Mouse (Mus musculus) heart, embryonic 12.5 days (tissue): ENCODE results near the gene Gm9887. TPM values are rescaled to one million over a fixed set of nuclear protein-coding genes. Genes with fewer than 3 reads are reported as not detected.
"Not testable (repeated sequence)": the region's sequence is repeated elsewhere in the genome, so short reads cannot be mapped to it uniquely, and the experiment has no call there.

Source experiments
- ATAC-seq: fragments of 200-750 bp; cut with Nextera tagmentation; 2 replicates; pipeline ENCODE4 v1.8.0; 2017; ENCODE audit warnings: moderate TSS enrichment, moderate library complexity; ENCODE audit not compliant: insufficient number of reproducible peaks, low FRiP score
- H3K27ac ChIP-seq: fragments of 300-500 bp; sonication (generic); 2 replicates; pipeline ENCODE4 v1.5.1; 2016; ENCODE audit warnings: mild to moderate bottlenecking, moderate library complexity; ENCODE audit not compliant: poor library complexity, severe bottlenecking
- H3K27me3 ChIP-seq: fragments of 300-500 bp; sonication (generic); replicated peaks from 2 replicates; pipeline ENCODE4 v1.6.1; 2016; ENCODE audit warnings: mild to moderate bottlenecking, moderate library complexity
- H3K36me3 ChIP-seq: fragments of 300-500 bp; sonication (generic); 2 replicates; pipeline ENCODE4 v1.6.1; 2016; ENCODE audit warnings: mild to moderate bottlenecking, moderate library complexity
- H3K4me1 ChIP-seq: fragments of 300-500 bp; sonication (generic); replicated peaks from 2 replicates; pipeline ENCODE4 v1.6.1; 2016; ENCODE audit warnings: mild to moderate bottlenecking
- H3K4me2 ChIP-seq: fragments of 300-500 bp; sonication (generic); 2 replicates; pipeline ENCODE4 v1.6.1; 2016; ENCODE audit warnings: mild to moderate bottlenecking, moderate library complexity
- H3K4me3 ChIP-seq: fragments of 300-500 bp; sonication (generic); 2 replicates; pipeline ENCODE4 v1.5.1; 2016; ENCODE audit warnings: mild to moderate bottlenecking
- H3K9ac ChIP-seq: fragments of 300-500 bp; sonication (generic); 2 replicates; pipeline ENCODE4 v1.6.1; 2016; ENCODE audit warnings: mild to moderate bottlenecking, moderate library complexity
- H3K9me3 ChIP-seq: fragments of 300-500 bp; sonication (generic); replicated peaks from 2 replicates; pipeline ENCODE4 v1.6.1; 2016; ENCODE audit warnings: mild to moderate bottlenecking, moderate library complexity
- WGBS: fragments of 180-500 bp; shearing (Covaris S2); methylation state at CpG from one replicate; pipeline ENCODE4 v1.1.7; 2016; 5-methylcytosine and 5-hydroxymethylcytosine counted together
- polyA plus RNA-seq: library from polyadenylated mRNA; unstranded; fragments of >200 nt; fragmentation: Nextera tagmentation; extraction: Ambion mirVana; gene quantifications from 2 replicates; pipeline ENCODE4 v1.2.1, GENCODE M21; 2016

The Gm9887 gene
- polyA plus RNA-seq, 1 experiment from 2014 or later, result 2.4 TPM

GRCm38 (mm10) chr12:69370936-69371335, 1.3 kb downstream of the Gm9887 start:
- H3K36me3 ChIP-seq, result peaks cover 11% of the 10 kb centered on the region; the same call in 1 of the 2 replicates
- peak overlapping the region; percentile 89 for H3K4me3 ChIP-seq
- no peaks in the 10 kb centered on the region for H3K27me3 ChIP-seq
- no peak for ATAC-seq
- H3K4me1 ChIP-seq, result peaks cover 13% of the 10 kb centered on the region
- H3K9ac ChIP-seq, result peak overlapping the region; percentile 100
- 11% methylated on average over 7 of the region's 7 CpGs for WGBS
- no peaks in the 10 kb centered on the region for H3K9me3 ChIP-seq
- peak overlapping the region; percentile 94 for H3K4me2 ChIP-seq
- peak overlapping the region; percentile 96 for H3K27ac ChIP-seq

DNA sequence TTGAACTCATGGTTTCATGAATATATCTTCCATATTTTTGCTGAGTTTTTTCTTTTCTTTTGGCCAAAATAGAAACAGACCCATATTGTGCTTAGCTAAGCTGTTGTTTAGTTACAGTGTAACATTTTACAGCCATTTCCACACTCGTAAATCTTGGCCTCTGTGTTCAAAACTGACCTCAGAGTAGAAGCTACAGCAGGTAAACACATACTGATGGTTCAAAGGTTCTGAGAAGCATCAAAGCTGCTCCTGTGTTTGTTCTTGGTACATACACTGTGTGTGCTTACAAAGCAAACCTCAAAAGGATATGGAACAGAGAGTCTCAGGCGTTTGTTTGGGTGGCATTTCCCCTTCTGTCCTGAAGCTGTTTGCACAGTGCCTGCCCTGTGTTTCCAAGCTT, 4.7 kb downstream of the Gm9887 start:
- 70% methylated on average over 2 of the region's 2 CpGs for WGBS
- H3K27me3 ChIP-seq, result no peaks in the 10 kb centered on the region
- no peak for ATAC-seq
- H3K4me3 ChIP-seq, result no peak overlapping the region
- no peaks in the 10 kb centered on the region for H3K9me3 ChIP-seq
- H3K4me2 ChIP-seq, result no peak overlapping the region
- no peaks in the 10 kb centered on the region for H3K36me3 ChIP-seq
- H3K4me1 ChIP-seq, result peaks cover 9% of the 10 kb centered on the region
- H3K27ac ChIP-seq, result no peak overlapping the region
- H3K9ac ChIP-seq, result no peak overlapping the region

DNA sequence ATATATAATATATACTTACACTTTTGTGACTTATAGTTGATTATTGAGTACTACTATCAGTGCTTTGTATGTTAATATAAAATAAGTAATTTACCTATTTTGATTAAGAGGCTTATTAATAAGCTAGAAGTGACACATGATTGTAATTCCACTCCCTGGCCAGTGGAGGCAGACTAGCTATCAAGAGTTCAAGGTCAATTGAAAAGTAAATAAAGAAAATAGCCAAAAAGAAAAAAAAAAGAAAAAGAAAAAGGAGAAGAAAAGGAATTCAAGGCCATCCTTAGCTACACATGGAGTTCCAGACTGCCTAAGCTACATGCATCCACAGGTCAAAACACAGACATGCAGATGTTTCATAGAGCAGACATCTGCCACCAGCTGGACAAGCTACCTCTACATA, 5.8 kb downstream of the Gm9887 start:
- H3K4me1 ChIP-seq, result peaks cover 13% of the 10 kb centered on the region
- H3K9me3 ChIP-seq, result no peaks in the 10 kb centered on the region
- no peak overlapping the region for H3K9ac ChIP-seq
- H3K4me2 ChIP-seq, result no peak overlapping the region
- H3K27ac ChIP-seq, result no peak overlapping the region
- H3K27me3 ChIP-seq, result no peaks in the 10 kb centered on the region
- no peak for ATAC-seq
- no peak overlapping the region for H3K4me3 ChIP-seq
- no peaks in the 10 kb centered on the region for H3K36me3 ChIP-seq

DNA sequence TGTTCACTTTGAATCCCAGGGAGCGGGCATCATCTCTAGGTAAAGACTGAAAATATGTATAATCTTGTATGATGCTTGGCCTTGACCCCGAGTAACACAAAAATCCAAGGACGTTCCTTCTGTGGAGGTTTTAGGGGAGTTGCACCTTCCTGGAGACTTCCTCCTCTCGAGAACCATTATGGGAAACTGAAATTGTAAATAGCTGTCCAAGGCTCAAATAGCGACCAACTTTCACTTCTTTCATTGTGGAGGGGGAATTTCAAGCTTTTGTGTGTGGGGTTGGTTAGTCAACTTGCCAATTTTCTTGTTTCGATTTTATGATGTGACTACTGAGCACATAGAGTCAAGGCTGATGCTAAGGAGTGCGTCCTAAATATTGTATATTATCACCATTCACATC, 6.5 kb downstream of the Gm9887 start:
- no peak overlapping the region for H3K4me2 ChIP-seq
- H3K4me3 ChIP-seq, result no peak overlapping the region
- WGBS, result 78% methylated on average over 7 of the region's 7 CpGs
- H3K36me3 ChIP-seq, result no peaks in the 10 kb centered on the region
- H3K9me3 ChIP-seq, result no peaks in the 10 kb centered on the region
- no peak overlapping the region for H3K27ac ChIP-seq
- peaks cover 11% of the 10 kb centered on the region for H3K4me1 ChIP-seq
- H3K27me3 ChIP-seq, result no peaks in the 10 kb centered on the region
- H3K9ac ChIP-seq, result no peak overlapping the region
- ATAC-seq, result no peak

DNA sequence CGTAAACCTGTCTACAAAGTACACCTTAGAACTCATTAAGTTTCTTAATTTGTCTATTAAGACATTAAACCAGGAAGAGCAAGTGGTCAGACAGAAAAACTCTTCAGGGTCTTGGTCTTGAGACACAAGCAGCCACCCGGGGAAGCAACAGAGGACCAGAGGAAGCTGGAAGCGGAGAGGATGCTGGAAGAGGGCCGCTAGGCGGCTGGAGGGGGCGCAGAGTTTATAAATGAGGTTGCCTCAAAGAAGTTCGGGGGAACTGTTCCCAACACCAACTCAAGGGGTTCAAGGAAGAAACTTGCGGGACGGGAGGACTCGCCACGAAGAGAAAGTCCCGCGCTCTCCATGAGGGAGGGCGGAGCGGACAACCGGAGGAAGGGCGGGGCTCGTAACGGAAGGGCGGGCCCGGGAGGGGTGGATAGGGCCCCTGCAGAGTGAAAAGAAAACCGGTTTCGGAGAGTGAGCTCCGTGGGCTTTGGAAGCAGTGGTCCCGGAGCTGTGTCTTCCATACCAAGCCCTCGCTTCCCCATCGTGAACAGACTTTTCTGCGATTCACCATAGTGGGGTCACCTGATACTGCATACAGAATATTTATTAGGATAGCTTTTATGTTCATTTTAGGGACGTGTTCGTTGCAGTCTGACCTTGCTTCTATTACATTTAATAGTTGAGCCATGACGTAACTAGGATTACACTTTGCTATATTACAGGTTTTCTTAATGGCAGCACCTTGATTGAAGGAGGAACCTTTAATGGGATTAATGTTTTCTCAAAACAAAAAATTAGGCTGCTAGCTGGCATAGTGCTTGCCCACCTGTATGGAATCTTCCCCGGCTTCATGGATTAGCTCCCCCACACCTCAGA, 8.1 kb downstream of the Gm9887 start:
- Histone ChIP-seq H3K4me2 (peak overlapping the region; percentile 68), H3K4me3 (peak overlapping the region; percentile 57), H3K27ac (peak overlapping the region; percentile 78), H3K9me3 (no peaks in the 10 kb centered on the region), H3K4me1 (peaks cover 10% of the 10 kb centered on the region), H3K9ac (peak overlapping the region; percentile 72), H3K36me3 (no peaks in the 10 kb centered on the region), H3K27me3 (no peaks in the 10 kb centered on the region)
- 5% methylated on average over 32 of the region's 32 CpGs for WGBS
- ATAC-seq, result peak; percentile 66

DNA sequence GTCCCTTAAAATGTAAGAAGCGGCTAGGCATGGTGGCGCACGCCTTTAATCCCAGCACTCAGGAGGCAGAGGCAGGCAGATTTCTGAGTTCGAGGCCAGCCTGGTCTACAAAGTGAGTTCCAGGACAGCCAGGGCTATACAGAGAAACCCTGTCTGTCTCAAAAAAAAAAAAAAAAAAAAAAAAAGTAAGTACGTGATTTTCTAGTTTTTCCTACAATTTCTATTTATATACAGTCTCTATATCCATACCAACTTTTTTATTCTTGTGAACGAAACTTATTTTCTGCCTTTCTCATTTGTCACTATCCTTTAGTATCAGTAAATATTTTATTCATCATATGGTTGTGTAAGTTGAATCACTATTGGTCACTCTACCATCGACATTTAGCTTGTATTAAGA, 9.1 kb downstream of the Gm9887 start:
- WGBS, result 90% methylated on average over 7 of the region's 7 CpGs
- not testable (repeated sequence) for ATAC-seq, H3K9me3 ChIP-seq

GRCm38 (mm10) chr12:69362388-69362787, 9.9 kb downstream of the Gm9887 start:
- ATAC-seq, result no peak
- Histone ChIP-seq H3K27ac (peak overlapping the region; percentile 92; the same call in 1 of the 2 replicates), H3K27me3 (no peaks in the 10 kb centered on the region), H3K4me3 (peak overlapping the region; percentile 56; the same call in 1 of the 2 replicates), H3K4me2 (peak overlapping the region; percentile 78), H3K36me3 (no peaks in the 10 kb centered on the region), H3K9ac (no peak overlapping the region), H3K4me1 (peaks cover 10% of the 10 kb centered on the region), H3K9me3 (no peaks in the 10 kb centered on the region)
- WGBS, result 33% methylated on average over 4 of the region's 4 CpGs

More for the DNA sequence above, 9.1 kb downstream of the Gm9887 start:
- H3K4me1 ChIP-seq, H3K9ac ChIP-seq, H3K4me2 ChIP-seq, H3K36me3 ChIP-seq, H3K27me3 ChIP-seq, H3K27ac ChIP-seq, H3K4me3 ChIP-seq: not testable (repeated sequence)

GRCm38 (mm10) chr12:69361919-69362318, 10.3 kb downstream of the Gm9887 start:
- peak overlapping the region; percentile 78 for H3K4me2 ChIP-seq
- H3K4me1 ChIP-seq, result peaks cover 10% of the 10 kb centered on the region
- H3K9ac ChIP-seq, result peak overlapping the region; percentile 60
- H3K9me3 ChIP-seq, result no peaks in the 10 kb centered on the region
- WGBS, result 4% methylated on average over 10 of the region's 10 CpGs
- no peaks in the 10 kb centered on the region for H3K36me3 ChIP-seq
- no peak for ATAC-seq
- peak overlapping the region; percentile 56 for H3K4me3 ChIP-seq
- no peaks in the 10 kb centered on the region for H3K27me3 ChIP-seq
- H3K27ac ChIP-seq, result peak overlapping the region; percentile 92

- Histone ChIP-seq H3K9ac (peak overlapping the region; percentile 60), H3K4me2 (peak overlapping the region; percentile 78), H3K4me3 (peak overlapping the region; percentile 56), H3K27ac (peak overlapping the region; percentile 92)
- under 1% methylated on average over 43 of the region's 50 CpGs for WGBS
- H3K4me1 ChIP-seq, H3K36me3 ChIP-seq, H3K27me3 ChIP-seq, H3K9me3 ChIP-seq: not testable (repeated sequence)
- ATAC-seq, result peak; percentile 97
Observed at GRCm38 (mm10) chr12:69360997-69361899, 11.0 kb downstream of the Gm9887 start.

DNA sequence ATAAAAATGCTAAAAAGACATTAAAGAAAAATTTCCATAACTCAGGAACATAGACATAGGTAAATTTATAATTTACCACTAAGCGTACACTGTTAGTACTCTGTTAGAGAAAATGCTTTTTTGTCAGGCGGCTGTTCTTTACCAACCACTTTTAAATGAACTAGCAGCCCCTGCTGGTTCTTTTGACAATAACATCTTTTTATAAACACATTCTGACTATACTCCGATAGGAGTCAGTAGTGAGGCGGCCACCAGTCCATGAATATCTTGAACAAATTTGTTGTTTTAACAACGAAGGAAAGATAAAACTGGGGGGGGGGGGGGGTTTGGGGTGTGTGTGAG, 11.6 kb downstream of the Gm9887 start:
- no peaks in the 10 kb centered on the region for H3K36me3 ChIP-seq

DNA sequence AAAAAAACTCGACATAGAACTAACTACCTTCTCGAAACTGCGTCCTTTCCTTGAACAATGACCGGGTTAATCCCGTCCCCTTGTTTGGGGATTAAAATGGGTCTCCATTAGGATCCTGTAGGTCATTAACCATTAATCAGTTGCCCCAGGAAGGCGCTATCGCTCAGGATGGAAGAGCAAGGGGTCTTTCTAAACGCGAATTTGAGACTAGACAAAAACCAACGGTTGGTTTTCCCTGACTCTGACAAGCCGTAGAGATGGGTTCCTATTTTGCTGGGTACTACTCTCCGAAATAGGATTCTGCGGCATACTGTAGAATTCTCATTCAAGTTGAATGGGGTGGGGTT, 15.0 kb downstream of the Gm9887 start:
- Histone ChIP-seq H3K4me2 (peak overlapping the region; percentile 85), H3K9ac (peak overlapping the region; percentile 93), H3K27me3 (no peaks in the 10 kb centered on the region), H3K36me3 (peaks cover 24% of the 10 kb centered on the region), H3K27ac (peak overlapping the region; percentile 69; the same call in 1 of the 2 replicates), H3K4me1 (peaks cover 7% of the 10 kb centered on the region; the same call in 1 of the 2 replicates), H3K4me3 (peak overlapping the region; percentile 87), H3K9me3 (no peaks in the 10 kb centered on the region)
- ATAC-seq, result no peak
- WGBS, result 4% methylated on average over 13 of the region's 13 CpGs

More for the DNA sequence above, 11.6 kb downstream of the Gm9887 start:
- H3K4me2 ChIP-seq, result no peak overlapping the region
- no peak overlapping the region for H3K9ac ChIP-seq
- H3K27me3 ChIP-seq, result no peaks in the 10 kb centered on the region
- no peaks in the 10 kb centered on the region for H3K9me3 ChIP-seq
- no peak overlapping the region for H3K4me3 ChIP-seq
- peaks cover 12% of the 10 kb centered on the region for H3K4me1 ChIP-seq
- WGBS, result 16% methylated on average over 5 of the region's 5 CpGs
- no peak for ATAC-seq
- H3K27ac ChIP-seq, result no peak overlapping the region
